Mouse (Mus musculus): ENCODE results near the gene E2f2.

E2f2 gene

GRCm38 (mm10) chr4:136172011-136172541, at the start of gene E2f2:
Gene E2f2 (plus strand): TSS chr4:136172394.
- in situ Hi-C loops (cut with MseI, MboI) = no loop called here

GRCm38 (mm10) chr4:136123111-136123791, 48.9 kb upstream of the E2f2 start:
- in situ Hi-C loops (cut with MseI, MboI) = no loop called here

GRCm38 (mm10) chr4:136123792-136124161, 48.4 kb upstream of the E2f2 start:
- in situ Hi-C loops (cut with MseI, MboI) = no loop called here

- in situ Hi-C loops (cut with MseI, MboI) = no loop called here
These were observed 47.6 kb upstream of the E2f2 start for GRCm38 (mm10) chr4:136124581-136124980.

- in situ Hi-C loops (cut with MseI, MboI) = no loop called here
These were observed 46.7 kb upstream of the E2f2 start for GRCm38 (mm10) chr4:136125458-136125857.

- in situ Hi-C loops (cut with MseI, MboI) = no loop called here
These were observed 46.2 kb upstream of the E2f2 start for GRCm38 (mm10) chr4:136126019-136126418.

GRCm38 (mm10) chr4:136127670-136128069, 44.5 kb upstream of the E2f2 start:
- in situ Hi-C loops (cut with MseI, MboI) = no loop called here

GRCm38 (mm10) chr4:136129842-136130241, 42.4 kb upstream of the E2f2 start:
- in situ Hi-C loops (cut with MseI, MboI) = no loop called here

- in situ Hi-C loops (cut with MseI, MboI) = no loop called here
These were observed 38.4 kb upstream of the E2f2 start for GRCm38 (mm10) chr4:136133801-136134200.

GRCm38 (mm10) chr4:136134418-136134977, 37.7 kb upstream of the E2f2 start:
- in situ Hi-C loops (cut with MseI, MboI) = no loop called here

- in situ Hi-C loops (cut with MseI, MboI) = no loop called here
These were observed 37.0 kb upstream of the E2f2 start for GRCm38 (mm10) chr4:136134978-136135873.

GRCm38 (mm10) chr4:136135874-136136728, 36.1 kb upstream of the E2f2 start:
- in situ Hi-C loops (cut with MseI, MboI) = no loop called here

GRCm38 (mm10) chr4:136139326-136140110, 32.7 kb upstream of the E2f2 start:
- in situ Hi-C loops (cut with MseI, MboI) = no loop called here

- in situ Hi-C loops (cut with MseI, MboI) = no loop called here
These were observed 31.6 kb upstream of the E2f2 start for GRCm38 (mm10) chr4:136140327-136141250.

GRCm38 (mm10) chr4:136142267-136143192, 29.7 kb upstream of the E2f2 start:
- in situ Hi-C loops (cut with MseI, MboI) = no loop called here

- in situ Hi-C loops (cut with MseI, MboI) = no loop called here
These were observed 28.8 kb upstream of the E2f2 start, which contains the start of gene Id3 for GRCm38 (mm10) chr4:136143193-136143976. Gene Id3 (plus strand): TSS chr4:136143497.

GRCm38 (mm10) chr4:136144126-136144926, 27.9 kb upstream of the E2f2 start:
- in situ Hi-C loops (cut with MseI, MboI) = no loop called here

All from mouse trophoblast stem cell (cell line).